8 mouse cellular contexts compared by ENCODE assay signal in the genomic region with DNA sequence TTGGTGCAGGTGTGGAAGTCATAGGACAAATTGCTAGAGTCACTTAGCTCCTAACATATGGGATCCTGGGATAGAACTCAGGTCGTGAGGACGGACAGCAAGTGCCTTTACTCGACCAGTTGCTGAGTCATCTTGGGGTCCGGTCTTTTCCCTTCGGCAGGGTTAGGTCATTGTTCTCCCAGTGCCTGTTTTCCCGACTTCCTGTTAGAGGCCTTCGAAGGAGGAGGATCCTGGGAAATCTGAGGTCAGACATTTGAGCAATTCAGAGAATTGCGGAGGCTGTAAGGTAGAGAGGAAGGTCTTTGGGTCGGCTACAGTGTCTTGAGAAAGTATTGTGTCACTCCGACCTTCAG. TPM values are rescaled to one million over a fixed set of nuclear protein-coding genes. Genes with fewer than 3 reads are reported as not detected.
A peak's percentile ranks its signal among the peaks of the same experiment; 100 is the strongest.
DNase-seq lines count a peak whose midpoint lies in the region; ATAC-seq and TF ChIP-seq lines count a peak whose summit lies in the region.

No protein-coding gene starts in this region.

- no peaks in the 10 kb centered on the region for H3K27me3 ChIP-seq in forebrain, postnatal 0 days (ENCODE audit: insufficient read depth, low read length)

- WGBS in forebrain, postnatal 0 days = 14% methylated on average over 10 of the region's 10 CpGs
- WGBS in macrophage (ENCODE audit: missing documents) = 10% methylated on average over 10 of the region's 10 CpGs

- no peak for ATAC-seq in forebrain, postnatal 0 days
- ATAC-seq in cerebellum, adult (ENCODE audit: insufficient number of reproducible peaks, low FRiP score, low TSS enrichment) = no peak

- DNase-seq in layer of hippocampus, adult 2 months (ENCODE audit: low spot score in 2 of 2) = no peak
- no peak for DNase-seq in layer of hippocampus, adult 9-11 months
- no peak for DNase-seq in forebrain, postnatal 0 days
- DNase-seq in kidney, postnatal 14 days = peak; percentile 53
- DNase-seq in frontal cortex, postnatal 14 days (ENCODE audit: low spot score in 2 of 2) = no peak
- DNase-seq in urinary bladder, postnatal 10 days (ENCODE audit: low spot score) = no peak

- H3K4me2 ChIP-seq in forebrain, postnatal 0 days (ENCODE audit: low read depth) = peak overlapping the region; percentile 96

- H3K4me3 ChIP-seq in layer of hippocampus, adult 2 months = peak overlapping the region; percentile 60
- H3K4me3 ChIP-seq in forebrain, postnatal 0 days (ENCODE audit: low read depth, low read length) = peak overlapping the region; percentile 61
- H3K4me3 ChIP-seq in macrophage (ENCODE audit: inconsistent target) = peak overlapping the region; percentile 33

- no peaks in the 10 kb centered on the region for H3K36me3 ChIP-seq in forebrain, postnatal 0 days (ENCODE audit: insufficient read depth)
- H3K36me3 ChIP-seq in macrophage (ENCODE audit: inconsistent target) = no peaks in the 10 kb centered on the region

- TF ChIP-seq CTCF in layer of hippocampus, adult 2 months (conservative IDR thresholded peaks at IDR 0.05) = no peak
- TF ChIP-seq CTCF in forebrain, postnatal 0 days (IDR thresholded peaks at IDR 0.05; ENCODE audit: low read depth) = no peak

- no peaks in the 10 kb centered on the region for H3K79me2 ChIP-seq in macrophage (ENCODE audit: inconsistent target)

- H3K9ac ChIP-seq in forebrain, postnatal 0 days = peak overlapping the region; percentile 89; the same call in 1 of the 2 replicates

- peak overlapping the region; percentile 96 for H3K27ac ChIP-seq in layer of hippocampus, adult 2 months
- peak overlapping the region; percentile 85 for H3K27ac ChIP-seq in forebrain, postnatal 0 days (ENCODE audit: low read depth, low read length)
- H3K27ac ChIP-seq in macrophage = peak overlapping the region; percentile 52

- H3K4me1 ChIP-seq in forebrain, postnatal 0 days (ENCODE audit: insufficient read depth) = 0 out of 2 replicates have a peak, but pooled peaks cover 2% of the 10 kb centered on the region

- no peaks in the 10 kb centered on the region for H3K9me3 ChIP-seq in forebrain, postnatal 0 days (ENCODE audit: low read length)

RNA-seq across cellular contexts. Expression of gene Parp16, which starts 19.2 kb away (rescaled TPM):
- total RNA-seq in layer of hippocampus, adult 2 months (2021) = 1 to 10 TPM; 5.0 to 5.1 TPM
- total RNA-seq in forebrain, postnatal 0 days (2014; rRNA removed) = 6.1 and 6.3 TPM in 2 replicates
- polyA plus RNA-seq in forebrain, postnatal 0 days (2015; fragmentation: Nextera tagmentation; extraction: Ambion mirVana) = 4.2 and 6.7 TPM in 2 replicates
- 1 to 10 TPM in 25 of 26 experiments, under 1 TPM in 1; 0.55 to 7.5 (median 2.6) TPM for total RNA-seq in macrophage (2018; cell fraction: chromatin; rRNA removed)
- total RNA-seq in macrophage (2018; cell fraction: cytosol; rRNA removed) = 1 to 10 TPM in 24 of 26 experiments, under 1 TPM in 2; 0.56 to 2.7 (median 1.4) TPM
- 1 to 10 TPM in 22 of 26 experiments, under 1 TPM in 4; 0.54 to 6.5 (median 1.7) TPM for total RNA-seq in macrophage (2018; cell fraction: nucleus; rRNA removed)
- 2.0 to 3.2 TPM (median 2.1 TPM) in 3 replicates for polyA plus RNA-seq in macrophage (2018)

RNA-seq across cellular contexts. Expression of gene Cilp, which starts 50.6 kb away (rescaled TPM):
- under 1 TPM in 1 of 2 experiments, not detected in 1; 0.26 TPM for total RNA-seq in layer of hippocampus, adult 2 months (2021)
- total RNA-seq in forebrain, postnatal 0 days (2014; rRNA removed) = 0.14 and 0.46 TPM in 2 replicates
- polyA plus RNA-seq in forebrain, postnatal 0 days (2015; fragmentation: Nextera tagmentation; extraction: Ambion mirVana) = 0.09 and 0.16 TPM in 2 replicates
- total RNA-seq in macrophage (2018; cell fraction: chromatin; rRNA removed) = not detected
- total RNA-seq in macrophage (2018; cell fraction: cytosol; rRNA removed) = not detected
- not detected for total RNA-seq in macrophage (2018; cell fraction: nucleus; rRNA removed)
- polyA plus RNA-seq in macrophage (2018) = not detected in 3 replicates
